Mouse (Mus musculus): Measurements from ENCODE around the gene Neu4. TPM values are rescaled to one million over a fixed set of nuclear protein-coding genes. Genes with fewer than 3 reads are reported as not detected.

Neu4 gene
- polyA plus RNA-seq, 1 experiment from 2014 or later = not detected

DNA sequence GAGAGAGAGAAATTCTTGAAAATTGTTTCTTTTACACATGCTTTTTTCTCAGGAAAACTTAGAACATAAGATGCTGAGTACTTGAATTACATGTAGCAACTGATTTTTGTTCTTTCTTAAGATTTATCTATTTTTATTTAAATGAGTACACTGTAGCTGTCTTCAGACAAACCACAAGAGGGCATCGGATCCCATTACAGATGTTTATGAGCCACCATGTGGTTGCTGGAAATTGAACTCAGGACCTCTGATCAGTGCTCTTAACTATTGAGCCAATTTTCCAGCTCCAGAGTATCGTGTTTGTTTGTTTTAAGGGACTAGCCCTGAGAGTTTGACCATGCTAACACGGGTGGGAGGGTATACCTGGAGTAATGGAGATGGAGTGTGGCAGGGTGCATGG lies 8.6 kb upstream of the Neu4 start:
- WGBS = 65% methylated on average over 3 of the region's 3 CpGs
- Histone ChIP-seq H3K9me3 (replicated peaks) (no peaks in the 10 kb centered on the region), H3K36me3 (no peaks in the 10 kb centered on the region), H3K27ac (no peak overlapping the region), H3K27me3 (no peaks in the 10 kb centered on the region), H3K9ac (no peak overlapping the region), H3K4me3 (replicated peaks) (no peak overlapping the region), H3K4me2 (no peak overlapping the region), H3K4me1 (no peaks in the 10 kb centered on the region)
- no peak for ATAC-seq (replicated peaks; ENCODE audit: low FRiP score)

DNA sequence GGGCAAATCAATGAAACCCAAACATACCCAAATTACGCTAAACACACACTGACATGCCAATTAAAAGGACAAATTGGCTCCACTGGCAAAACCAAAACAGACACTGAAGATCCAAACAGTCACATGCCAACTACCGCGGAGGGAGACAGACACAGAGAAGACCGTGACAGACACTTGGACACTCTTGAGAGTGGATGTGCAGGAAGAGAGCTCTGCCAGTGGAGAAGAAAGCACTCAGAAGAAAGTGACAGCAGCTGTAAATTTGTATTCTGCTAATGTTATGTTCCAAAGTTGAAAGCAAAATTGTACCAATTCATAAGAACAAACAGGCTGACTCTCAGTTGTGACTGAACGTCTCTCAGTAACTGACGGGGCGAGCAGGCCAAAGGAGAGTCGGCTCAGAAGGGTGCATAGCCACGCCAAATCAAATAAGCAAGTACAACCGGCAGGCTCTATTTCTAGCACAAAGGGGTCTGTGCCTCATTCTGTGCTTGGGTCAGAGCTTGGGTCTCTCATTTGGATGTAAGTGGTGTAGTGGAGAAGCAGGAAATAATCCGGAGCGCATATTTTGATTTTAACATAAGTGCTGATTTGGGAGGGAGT lies 7.4 kb downstream of the Neu4 start:
- Histone ChIP-seq H3K9ac (no peak overlapping the region), H3K4me2 (no peak overlapping the region), H3K4me1 (no peaks in the 10 kb centered on the region), H3K27ac (no peak overlapping the region), H3K4me3 (replicated peaks) (no peak overlapping the region), H3K9me3 (replicated peaks) (no peaks in the 10 kb centered on the region), H3K27me3 (no peaks in the 10 kb centered on the region), H3K36me3 (no peaks in the 10 kb centered on the region)
- 84% methylated on average over 12 of the region's 12 CpGs for WGBS
- no peak for ATAC-seq (replicated peaks; ENCODE audit: low FRiP score)

DNA sequence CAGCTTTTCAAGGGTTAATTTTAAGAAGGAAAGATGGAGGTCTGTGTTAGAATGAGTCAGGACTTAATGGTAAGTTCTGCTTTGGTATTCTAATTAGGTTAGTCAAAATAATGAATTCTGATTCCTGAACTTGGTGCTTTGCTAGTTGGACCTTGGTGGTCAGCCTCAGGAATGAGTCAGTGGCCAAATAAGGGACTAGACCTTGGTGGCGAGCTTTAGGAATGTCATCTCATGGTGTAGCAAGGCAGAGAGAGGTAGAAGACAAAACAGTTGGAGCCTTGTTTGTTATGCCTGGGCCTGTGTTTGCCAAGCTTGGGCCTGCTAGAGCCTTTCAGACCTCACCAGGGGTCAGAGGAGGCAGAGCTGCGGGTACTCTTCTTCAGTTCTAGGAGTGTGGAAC lies 8.5 kb downstream of the Neu4 start:
- H3K36me3 ChIP-seq = no peaks in the 10 kb centered on the region
- 85% methylated on average over 2 of the region's 2 CpGs for WGBS
- no peak overlapping the region for H3K4me3 ChIP-seq (replicated peaks)
- H3K4me2 ChIP-seq = no peak overlapping the region
- no peak for ATAC-seq (replicated peaks; ENCODE audit: low FRiP score)
- no peak overlapping the region for H3K27ac ChIP-seq
- no peaks in the 10 kb centered on the region for H3K27me3 ChIP-seq
- H3K9me3 ChIP-seq (replicated peaks) = no peaks in the 10 kb centered on the region
- no peak overlapping the region for H3K9ac ChIP-seq
- no peaks in the 10 kb centered on the region for H3K4me1 ChIP-seq

DNA sequence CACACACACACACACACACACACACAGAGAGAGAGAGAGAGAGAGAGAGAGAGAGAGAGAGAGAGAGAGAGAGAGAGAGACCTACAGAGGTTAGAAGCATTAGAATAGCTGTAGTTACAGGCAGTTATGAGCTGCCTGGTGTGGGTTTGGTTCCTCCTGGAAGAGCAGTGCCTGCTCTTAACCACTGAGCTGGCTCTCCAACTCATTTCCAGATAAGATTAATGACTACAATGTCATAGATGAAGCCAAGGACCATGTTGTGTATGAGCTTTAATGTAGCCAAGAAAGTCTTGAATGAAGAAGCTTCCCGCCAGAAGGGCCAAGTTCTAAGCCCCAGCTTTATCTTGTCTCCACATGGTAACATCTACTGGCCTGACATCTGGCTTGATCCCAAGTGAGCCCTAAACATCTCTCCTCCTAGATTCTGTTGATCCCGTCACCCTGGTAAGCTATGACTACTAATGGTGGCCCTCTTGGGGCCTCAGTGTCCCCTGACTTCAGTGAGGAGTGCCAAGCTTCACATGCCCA lies 12.9 kb downstream of the Neu4 start:
- H3K9me3 ChIP-seq (replicated peaks) = no peaks in the 10 kb centered on the region
- no peak overlapping the region for H3K27ac ChIP-seq
- H3K9ac ChIP-seq = no peak overlapping the region
- H3K4me1 ChIP-seq = peaks cover 8% of the 10 kb centered on the region
- H3K4me3 ChIP-seq (replicated peaks) = no peak overlapping the region
- no peak for ATAC-seq (replicated peaks; ENCODE audit: low FRiP score)
- 85% methylated on average over 2 of the region's 2 CpGs for WGBS
- H3K4me2 ChIP-seq = no peak overlapping the region
- H3K27me3 ChIP-seq = no peaks in the 10 kb centered on the region
- H3K36me3 ChIP-seq = no peaks in the 10 kb centered on the region

DNA sequence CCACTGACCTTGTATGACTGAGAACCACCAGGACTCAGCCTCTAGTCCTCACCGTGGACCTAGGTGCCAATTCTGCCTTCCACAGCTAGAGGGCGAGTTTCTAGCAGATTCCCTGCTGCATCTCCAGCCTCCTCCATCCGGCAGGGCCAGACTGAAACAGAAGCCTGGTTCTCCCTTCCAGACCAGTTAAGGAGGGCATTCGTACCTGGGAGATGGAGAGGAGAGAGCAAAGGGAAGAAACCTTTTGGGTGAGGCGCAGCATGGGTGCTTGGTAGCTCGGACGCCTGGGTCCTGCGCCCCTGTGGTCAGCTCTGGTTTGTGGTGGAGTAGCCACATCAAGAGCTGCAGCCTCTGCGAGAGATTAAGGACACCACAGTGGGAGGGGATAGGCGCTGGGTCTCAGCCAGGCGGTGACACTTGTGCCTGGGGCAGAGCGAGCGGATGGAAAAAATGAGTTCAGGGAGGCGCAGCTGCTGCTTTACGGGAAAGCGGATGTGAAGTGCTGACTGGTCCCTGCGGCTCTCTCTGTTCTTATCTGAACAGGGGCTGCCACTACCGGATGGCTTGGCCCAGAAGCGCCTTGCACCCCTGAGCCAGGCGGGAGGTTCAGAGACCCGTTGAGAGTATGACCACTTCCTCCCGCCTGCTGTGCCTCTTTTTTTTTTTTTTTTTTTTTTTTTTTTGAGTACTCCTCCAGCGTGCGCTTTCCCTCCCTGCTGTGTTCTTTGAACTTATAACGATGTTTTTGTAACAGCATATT lies 14.9 kb downstream of the Neu4 start:
- WGBS = under 1% methylated on average over 25 of the region's 25 CpGs
- no peaks in the 10 kb centered on the region for H3K27me3 ChIP-seq
- H3K4me2 ChIP-seq = peak overlapping the region; percentile 90
- peak overlapping the region; percentile 25; the same call in 1 of the 2 replicates for H3K9ac ChIP-seq
- H3K4me3 ChIP-seq (replicated peaks) = peak overlapping the region; percentile 48
- peaks cover 8% of the 10 kb centered on the region for H3K4me1 ChIP-seq
- H3K27ac ChIP-seq = peak overlapping the region; percentile 85
- no peaks in the 10 kb centered on the region for H3K36me3 ChIP-seq
- peak; percentile 93 for ATAC-seq (replicated peaks; ENCODE audit: low FRiP score)
- H3K9me3 ChIP-seq (replicated peaks) = no peaks in the 10 kb centered on the region

DNA sequence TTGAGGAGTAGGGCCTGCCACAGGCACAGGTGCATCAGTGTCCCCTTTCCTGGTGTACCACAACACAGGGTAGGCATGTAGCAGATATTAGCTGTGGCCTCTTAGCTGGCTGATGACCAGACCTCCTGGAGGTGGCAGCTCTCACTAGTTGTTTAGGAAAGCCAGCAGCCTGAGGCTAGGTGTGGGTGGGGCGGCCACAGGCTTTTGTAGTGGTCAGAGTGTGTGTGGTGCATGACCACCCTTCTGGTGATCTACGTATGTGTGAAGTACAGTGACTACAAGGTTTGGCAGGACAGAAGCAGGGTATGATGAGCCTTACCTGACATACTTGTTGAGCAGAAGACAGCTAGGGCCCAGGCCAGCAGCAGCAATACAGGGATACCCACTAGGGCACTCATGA lies 20.1 kb downstream of the Neu4 start:
- no peak overlapping the region for H3K9ac ChIP-seq
- no peak for ATAC-seq (replicated peaks; ENCODE audit: low FRiP score)
- no peak overlapping the region for H3K4me2 ChIP-seq
- WGBS = 92% methylated on average over 2 of the region's 2 CpGs
- no peaks in the 10 kb centered on the region for H3K9me3 ChIP-seq (replicated peaks)
- H3K36me3 ChIP-seq = no peaks in the 10 kb centered on the region
- no peak overlapping the region for H3K4me3 ChIP-seq (replicated peaks)
- no peaks in the 10 kb centered on the region for H3K27me3 ChIP-seq
- peaks cover 4% of the 10 kb centered on the region for H3K4me1 ChIP-seq
- no peak overlapping the region for H3K27ac ChIP-seq

DNA sequence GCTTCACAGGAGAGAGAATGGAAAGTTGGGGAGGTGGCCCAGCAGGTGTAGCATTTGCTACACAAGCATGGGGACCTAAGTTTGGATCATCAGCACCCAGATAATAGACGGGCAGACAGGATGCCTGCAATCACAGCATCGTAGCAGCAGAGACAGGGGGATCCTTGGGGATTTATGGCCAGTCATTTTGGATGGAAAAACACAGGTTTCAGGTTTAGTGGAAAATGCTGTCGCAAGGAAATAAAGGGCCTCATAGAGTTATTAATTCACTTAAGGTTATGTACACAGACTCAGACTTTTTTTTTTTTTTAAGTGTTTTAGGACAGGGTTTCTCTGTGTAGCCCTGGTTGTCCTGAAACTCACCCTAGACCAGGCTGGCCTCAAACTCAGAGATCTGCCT lies 25.3 kb downstream of the Neu4 start:
- Histone ChIP-seq H3K4me3 (replicated peaks) (no peak overlapping the region), H3K4me1 (no peaks in the 10 kb centered on the region), H3K36me3 (no peaks in the 10 kb centered on the region), H3K9me3 (replicated peaks) (no peaks in the 10 kb centered on the region), H3K27ac (no peak overlapping the region), H3K4me2 (no peak overlapping the region), H3K9ac (no peak overlapping the region), H3K27me3 (no peaks in the 10 kb centered on the region)
- ATAC-seq (replicated peaks; ENCODE audit: low FRiP score) = no peak
- 42% methylated on average over 3 of the region's 3 CpGs for WGBS

DNA sequence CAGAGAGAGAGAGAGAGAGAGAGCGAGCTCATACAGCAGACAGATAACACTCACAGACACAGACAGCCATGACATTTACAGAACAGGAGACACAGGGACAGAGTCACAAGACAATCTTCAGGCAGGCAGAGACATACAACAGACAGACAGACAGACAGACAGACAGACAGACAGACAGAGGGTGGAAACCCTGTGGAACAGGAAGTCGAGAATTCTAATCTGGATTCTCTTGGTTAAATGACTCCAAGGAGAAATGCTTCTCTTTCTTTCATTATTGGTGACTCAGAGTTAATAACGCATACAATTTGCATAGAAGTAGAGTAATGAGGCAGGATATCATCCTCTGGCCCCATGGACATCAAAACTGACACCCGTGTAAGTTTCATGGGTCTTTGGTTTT lies 26.3 kb downstream of the Neu4 start:
- WGBS = 74% methylated on average over 4 of the region's 4 CpGs
- ATAC-seq (replicated peaks; ENCODE audit: low FRiP score) = no peak
- no peaks in the 10 kb centered on the region for H3K4me1 ChIP-seq
- no peak overlapping the region for H3K27ac ChIP-seq
- H3K36me3 ChIP-seq = no peaks in the 10 kb centered on the region
- no peak overlapping the region for H3K4me3 ChIP-seq (replicated peaks)
- H3K9me3 ChIP-seq (replicated peaks) = no peaks in the 10 kb centered on the region
- no peak overlapping the region for H3K4me2 ChIP-seq
- H3K27me3 ChIP-seq = no peaks in the 10 kb centered on the region
- no peak overlapping the region for H3K9ac ChIP-seq

DNA sequence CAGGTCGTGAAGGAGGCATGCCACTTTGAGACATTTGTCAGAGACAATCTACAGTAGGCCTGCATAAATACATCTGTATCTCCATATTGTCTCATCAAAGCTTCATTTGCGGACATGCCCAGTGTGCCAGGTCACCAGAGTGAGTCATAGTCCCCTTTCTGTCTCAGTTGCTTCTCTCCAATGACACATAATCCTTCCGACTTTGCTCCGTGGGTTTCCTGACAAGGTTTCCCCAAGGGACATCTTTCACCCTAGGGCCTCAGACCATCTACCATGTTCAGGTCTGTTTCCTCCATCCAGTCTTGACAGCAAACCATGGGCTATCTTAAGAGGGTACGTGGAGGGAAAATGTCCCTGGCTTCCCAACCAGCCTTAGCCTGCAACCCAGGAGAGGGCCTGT lies 30.9 kb downstream of the Neu4 start:
- Histone ChIP-seq H3K4me2 (no peak overlapping the region), H3K9me3 (replicated peaks) (no peaks in the 10 kb centered on the region), H3K4me1 (no peaks in the 10 kb centered on the region), H3K4me3 (replicated peaks) (no peak overlapping the region), H3K36me3 (no peaks in the 10 kb centered on the region), H3K27ac (no peak overlapping the region), H3K27me3 (no peaks in the 10 kb centered on the region), H3K9ac (no peak overlapping the region)
- WGBS = 76% methylated on average over 5 of the region's 5 CpGs
- no peak for ATAC-seq (replicated peaks; ENCODE audit: low FRiP score)

DNA sequence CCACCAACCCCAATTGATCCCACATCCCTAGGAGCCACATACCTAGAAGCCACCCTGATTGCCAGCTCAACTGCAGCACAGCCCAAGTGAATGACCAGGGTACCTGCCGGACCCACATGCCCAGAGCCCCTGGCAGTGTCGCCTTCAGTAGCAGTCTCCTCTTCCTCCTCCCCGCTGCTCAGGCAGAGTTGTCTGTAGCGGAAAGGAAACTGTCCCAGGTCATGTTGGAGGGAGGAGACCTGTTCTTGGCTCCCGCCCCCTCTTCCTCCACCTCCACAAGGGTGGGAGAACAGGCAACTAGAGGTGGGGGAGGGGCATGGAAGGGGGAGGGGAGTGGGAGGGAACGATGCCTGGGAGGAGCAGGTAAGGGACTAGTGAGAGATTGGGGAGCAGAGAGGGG lies 32.1 kb downstream of the Neu4 start, which contains the start of gene Pdcd1:
Pdcd1 (minus strand) TSS at position 181 of the 400 bp plus-strand sequence.
- Histone ChIP-seq H3K27ac (no peak within 1 kb of the TSS), H3K36me3 (no peaks in the 10 kb centered on the region), H3K4me2 (no peak within 1 kb of the TSS), H3K4me1 (no peaks in the 10 kb centered on the region), H3K9ac (no peak within 1 kb of the TSS), H3K9me3 (replicated peaks) (no peaks in the 10 kb centered on the region), H3K27me3 (no peaks in the 10 kb centered on the region), H3K4me3 (replicated peaks) (no peak within 1 kb of the TSS)
- ATAC-seq (replicated peaks; ENCODE audit: low FRiP score) = no peak
- 47% methylated on average over 5 of the region's 6 CpGs for WGBS

DNA sequence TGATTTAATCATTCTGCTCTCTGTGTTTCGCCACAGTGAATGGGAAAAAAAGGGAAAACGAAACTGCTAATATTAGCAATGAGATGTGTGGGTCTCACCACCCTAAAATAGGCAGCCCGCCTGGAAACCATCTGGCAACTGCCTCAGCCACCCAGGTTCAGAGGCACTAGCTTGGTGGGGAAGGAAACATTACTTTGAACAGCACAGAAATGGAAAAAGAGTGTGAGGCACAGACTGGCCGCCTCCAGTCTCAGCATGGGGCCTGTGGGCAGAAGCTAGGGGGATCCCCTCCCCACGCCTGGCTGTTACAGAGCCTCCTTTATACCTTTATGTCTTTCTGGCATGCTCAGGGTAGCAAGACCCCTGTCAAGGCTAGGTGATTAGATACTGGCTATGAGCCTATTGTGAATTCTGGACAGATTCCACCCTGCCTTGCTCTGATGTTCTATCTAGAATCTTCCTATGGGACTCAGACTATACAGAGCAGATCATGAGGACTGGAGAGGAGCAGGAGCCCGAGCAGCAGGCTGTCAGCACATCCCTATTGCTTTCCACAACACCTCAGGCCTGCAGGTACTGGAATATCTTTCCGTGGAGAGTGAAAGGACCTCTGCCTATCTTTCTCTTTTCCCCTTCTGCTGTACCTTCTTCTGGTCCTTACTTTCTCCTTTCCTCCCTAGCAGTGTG lies 33.4 kb downstream of the Neu4 start:
- Histone ChIP-seq H3K36me3 (no peaks in the 10 kb centered on the region), H3K4me2 (no peak overlapping the region), H3K4me3 (replicated peaks) (no peak overlapping the region), H3K27me3 (no peaks in the 10 kb centered on the region), H3K9ac (no peak overlapping the region), H3K4me1 (no peaks in the 10 kb centered on the region), H3K27ac (no peak overlapping the region), H3K9me3 (replicated peaks) (no peaks in the 10 kb centered on the region)
- WGBS = 74% methylated on average over 7 of the region's 7 CpGs
- ATAC-seq (replicated peaks; ENCODE audit: low FRiP score) = no peak

DNA sequence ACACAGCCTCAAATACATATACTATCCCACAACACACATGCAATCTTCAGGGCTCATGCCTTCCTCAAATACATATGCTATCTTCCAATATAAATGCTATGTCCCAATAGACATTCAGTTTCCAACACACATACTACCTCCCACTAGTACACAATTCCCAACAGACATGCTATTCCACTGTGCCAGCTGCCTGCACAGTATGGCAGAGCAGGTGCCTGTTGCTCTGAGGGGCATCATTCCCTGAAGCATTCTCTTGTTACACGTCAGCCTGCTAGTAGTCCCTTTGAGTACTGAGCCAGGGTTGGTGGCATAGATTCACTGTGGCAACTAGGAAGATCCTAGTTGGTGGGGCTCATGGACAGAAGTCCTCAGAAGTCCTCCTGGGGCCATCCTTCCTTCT lies 34.2 kb downstream of the Neu4 start:
- H3K9ac ChIP-seq = no peak overlapping the region
- no peaks in the 10 kb centered on the region for H3K4me1 ChIP-seq
- WGBS = 69% methylated on average over 1 of the region's 1 CpGs
- no peak for ATAC-seq (replicated peaks; ENCODE audit: low FRiP score)
- no peak overlapping the region for H3K4me2 ChIP-seq
- no peaks in the 10 kb centered on the region for H3K36me3 ChIP-seq
- H3K4me3 ChIP-seq (replicated peaks) = no peak overlapping the region
- H3K27ac ChIP-seq = no peak overlapping the region
- H3K27me3 ChIP-seq = no peaks in the 10 kb centered on the region
- no peaks in the 10 kb centered on the region for H3K9me3 ChIP-seq (replicated peaks)

Data from kidney, embryonic 15.5 days (tissue).